Mouse (Mus musculus): ENCODE measurements around the gene Kdm4a. TPM values are rescaled to one million over a fixed set of nuclear protein-coding genes. Genes with fewer than 3 reads are reported as not detected.
A peak's percentile ranks its signal among the peaks of the same experiment; 100 is the strongest.

Kdm4a gene
- total RNA-seq (2021): 10 to 100 TPM; 34.4 to 35.7 TPM
- long read RNA-seq, experiment 1, partial matches to known transcripts: 1 of 1 reads
- long read RNA-seq, experiment 1, other reads (novel, unspliced or antisense): 0 of 1 reads
- long read RNA-seq, experiment 2, partial matches to known transcripts: 4 of 4 reads
- long read RNA-seq, experiment 2, other reads (novel, unspliced or antisense): 0 of 4 reads

DNA sequence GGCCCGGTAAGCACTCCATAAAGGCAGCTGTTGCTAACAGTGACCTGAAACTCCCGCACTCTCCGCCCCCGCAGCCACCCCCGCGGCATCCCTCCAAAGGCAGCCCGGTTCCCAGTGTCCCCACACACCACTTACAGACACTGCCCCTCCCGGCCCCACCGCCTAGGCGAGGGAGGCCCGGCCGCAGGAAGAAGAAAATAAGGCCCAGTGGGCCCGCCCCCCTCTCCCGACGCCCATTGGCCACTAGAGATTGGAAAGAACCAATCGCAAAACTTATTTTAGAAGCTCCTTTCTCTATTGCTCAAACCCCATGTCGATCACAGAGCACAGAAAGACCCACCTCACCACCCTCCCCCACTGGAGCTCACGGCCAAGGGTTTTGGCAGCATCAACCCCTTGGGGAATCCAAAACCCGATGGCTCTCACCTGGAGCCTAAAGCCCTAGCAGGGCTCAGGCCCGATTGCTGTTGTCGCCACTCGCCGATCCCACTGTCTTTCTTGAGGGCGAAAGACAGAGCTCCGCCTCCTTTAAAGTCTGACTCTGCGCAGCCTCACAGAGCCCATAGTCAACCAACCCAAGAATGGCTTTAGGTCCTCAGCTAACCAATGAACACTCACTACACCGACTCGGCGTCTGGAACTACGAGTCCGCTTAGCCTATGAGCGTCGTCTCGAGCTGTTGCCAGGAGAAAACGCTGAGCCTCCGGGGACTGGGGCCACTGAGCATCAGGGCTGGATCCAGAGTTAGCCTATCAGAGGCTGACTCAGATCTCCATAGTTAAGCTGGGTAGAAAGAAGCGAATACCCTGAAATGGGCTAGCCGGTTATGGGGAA is at the start of gene Kdm4a:
Kdm4a (minus strand) TSS at position 577 of the 834 bp plus-strand sequence.
- DNase-seq (ENCODE audit: low spot score in 2 of 2): peak; percentile 77 to 92

DNA sequence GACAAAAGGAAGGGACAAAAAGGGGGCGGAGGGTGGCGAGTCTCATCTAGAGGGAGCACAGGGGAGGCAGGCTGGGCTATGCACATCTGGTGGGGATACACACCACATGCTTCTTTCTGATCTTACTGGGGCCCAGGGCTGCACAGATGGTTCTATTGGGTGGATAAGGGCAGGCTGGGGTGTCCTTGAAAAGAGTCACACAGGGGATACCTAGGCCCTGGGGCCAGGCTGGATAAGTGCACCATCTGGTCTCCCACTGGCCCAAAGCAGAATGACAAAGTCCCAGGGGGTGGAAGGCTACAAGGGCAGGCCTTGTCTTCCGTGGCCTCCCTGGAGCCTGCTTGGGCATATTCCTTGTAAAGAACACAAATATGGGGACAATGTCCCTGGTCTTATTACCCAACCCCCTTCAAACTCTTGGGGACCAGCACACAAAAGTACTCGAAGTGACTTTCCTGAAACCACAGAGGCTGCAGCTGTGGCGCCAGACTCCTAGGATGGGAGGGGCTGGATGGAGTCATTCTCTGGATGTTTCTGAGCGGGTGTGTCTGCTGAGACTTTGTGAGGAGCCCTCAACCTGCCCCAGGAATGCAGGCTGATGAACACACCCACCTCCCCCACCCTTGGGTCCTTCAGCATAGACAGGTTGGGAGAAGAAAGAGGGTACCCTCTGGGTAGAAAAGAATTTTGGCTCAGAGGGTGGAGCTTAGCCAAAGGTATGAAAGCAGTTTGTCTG is 49.4 kb upstream of the Kdm4a start:
- DNase-seq (ENCODE audit: low spot score in 2 of 2): no peak

DNA sequence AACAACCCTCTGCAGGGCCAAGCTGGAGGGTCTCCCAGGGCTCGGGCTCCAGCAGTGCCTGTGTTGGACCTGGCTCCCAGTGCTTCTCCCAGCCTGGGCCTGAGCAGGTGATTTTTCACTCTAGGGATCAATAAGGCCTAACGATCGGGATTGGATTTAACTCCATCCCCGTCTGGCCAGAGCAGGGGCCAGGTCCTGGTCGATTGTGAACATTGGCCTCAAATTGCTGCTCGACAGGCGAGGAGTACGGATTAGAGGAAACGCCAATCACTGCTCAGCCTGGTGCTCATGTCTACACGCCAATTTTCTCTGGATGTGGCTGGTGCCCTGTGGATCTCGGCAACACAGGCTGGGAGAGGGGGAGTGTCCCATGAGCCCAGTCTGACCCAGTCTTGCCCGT is 47.6 kb upstream of the Kdm4a start:
- DNase-seq (ENCODE audit: low spot score in 2 of 2): no peak

DNA sequence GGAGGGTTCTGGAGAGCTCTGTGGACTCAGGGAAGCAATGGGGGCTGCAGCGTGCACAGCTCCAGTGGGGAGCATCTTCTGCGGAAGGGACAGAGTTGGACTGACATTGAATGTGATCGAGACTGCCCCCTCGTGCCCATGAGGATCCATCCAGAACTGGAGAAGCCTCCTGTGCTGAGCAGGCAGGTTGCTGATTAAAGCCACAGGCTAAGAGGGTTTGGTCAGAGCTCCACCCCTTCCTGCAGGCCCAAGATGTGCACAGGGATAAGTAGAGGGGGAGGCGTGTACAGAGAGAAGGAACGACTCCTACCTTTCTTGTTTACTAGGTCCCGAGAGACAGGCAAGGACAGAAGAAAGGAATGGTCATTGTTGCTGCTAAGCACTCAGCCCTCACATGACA is 41.4 kb upstream of the Kdm4a start:
- DNase-seq (ENCODE audit: low spot score in 2 of 2): no peak

DNA sequence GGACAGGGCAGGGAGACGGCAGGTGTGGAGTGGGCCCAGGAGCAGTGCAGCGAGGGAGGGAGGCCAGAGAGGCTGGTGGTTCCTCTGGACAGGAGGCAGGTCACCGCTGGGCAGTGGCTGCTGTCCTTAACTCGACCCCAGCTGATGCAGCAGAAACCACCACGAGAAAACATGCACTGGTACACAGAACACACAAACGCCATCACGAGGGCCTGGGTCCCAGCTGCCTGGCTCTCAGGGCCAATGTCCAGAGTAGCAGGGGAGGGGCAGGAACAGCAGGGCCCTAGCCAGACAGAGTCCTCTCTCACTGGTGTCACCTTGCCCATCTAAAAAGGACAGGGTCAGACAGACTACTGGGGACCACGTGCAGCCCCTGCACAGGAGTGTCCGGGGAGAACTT is 40.9 kb upstream of the Kdm4a start:
- no peak for DNase-seq (ENCODE audit: low spot score in 2 of 2)

DNA sequence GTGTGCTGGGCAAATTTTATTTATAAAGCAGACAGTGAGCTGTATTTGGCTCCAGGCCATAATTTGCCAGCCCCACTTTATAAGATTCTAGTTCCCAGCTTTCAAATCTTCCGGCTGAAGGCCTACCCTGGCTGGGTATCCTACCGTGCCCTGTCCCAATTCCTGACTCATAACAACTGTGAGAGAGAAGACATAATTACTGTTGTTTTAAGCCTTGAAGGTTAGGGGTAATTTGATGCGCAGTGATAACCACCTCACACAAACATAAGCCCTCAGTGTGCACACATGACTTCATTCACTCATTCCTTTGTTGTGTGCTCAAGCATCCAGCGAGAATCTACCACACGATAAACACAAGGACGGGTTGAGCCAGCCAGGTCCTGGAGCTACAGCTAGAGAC is 39.6 kb upstream of the Kdm4a start:
- DNase-seq (ENCODE audit: low spot score in 2 of 2): no peak

DNA sequence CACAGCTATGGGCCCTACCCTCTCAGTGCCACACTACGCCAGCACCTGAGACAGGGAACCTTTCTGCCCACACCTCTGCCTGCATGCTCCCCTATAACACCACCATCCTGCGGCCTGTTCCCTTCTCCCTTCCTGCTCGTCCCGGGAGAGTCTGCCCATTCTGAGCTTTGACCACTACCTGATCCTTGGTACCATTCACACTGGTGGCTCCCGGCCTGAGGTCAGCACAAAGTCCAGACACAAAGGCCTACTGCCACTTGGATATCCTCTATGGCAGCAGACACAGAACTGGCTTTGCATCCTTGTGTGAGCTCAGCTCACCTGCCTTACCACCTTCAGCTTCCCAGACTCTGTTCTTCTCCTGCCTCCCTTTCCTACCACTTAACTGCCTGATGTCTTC is 38.7 kb upstream of the Kdm4a start:
- no peak for DNase-seq (ENCODE audit: low spot score in 2 of 2)

DNA sequence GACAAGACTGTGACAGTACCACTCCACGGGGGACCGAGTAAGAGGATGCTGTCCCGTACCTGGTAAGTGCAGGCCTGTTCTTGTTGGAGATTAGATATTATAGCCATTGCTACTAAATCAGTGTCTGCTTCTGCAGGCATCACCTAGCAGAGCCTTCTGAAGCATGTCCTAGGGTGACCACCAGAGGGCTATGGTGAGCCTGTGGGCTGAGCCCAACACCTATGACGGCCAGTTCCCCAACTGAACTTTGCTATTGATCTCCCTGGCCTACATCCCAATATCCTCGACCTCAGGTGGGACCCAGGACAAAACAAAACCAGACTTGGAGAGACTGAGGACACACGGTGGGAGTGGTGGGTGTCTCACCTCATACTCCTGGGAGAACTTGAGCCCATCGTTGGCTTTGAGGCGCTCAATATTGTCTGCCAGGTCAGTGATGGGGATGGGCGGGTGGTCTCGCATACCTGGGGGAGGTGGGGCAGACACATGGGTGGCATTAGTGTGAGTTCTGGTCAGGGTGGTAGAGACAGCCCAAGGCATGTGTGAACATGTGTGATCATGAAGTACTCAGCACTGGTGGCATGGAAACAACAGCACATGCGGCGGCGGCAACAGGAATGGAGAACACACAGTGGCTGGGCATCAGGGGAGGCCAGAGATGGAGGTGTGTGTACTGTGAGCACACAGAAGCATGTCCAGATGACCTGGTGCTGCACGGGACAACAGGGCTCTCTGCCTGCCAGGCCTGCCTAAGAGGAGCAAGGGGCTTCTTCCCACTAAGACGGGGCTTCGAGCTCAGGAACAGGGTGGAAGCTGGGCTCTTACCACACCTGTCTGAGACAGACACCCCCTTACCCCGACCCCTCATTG is 37.1 kb upstream of the Kdm4a start:
- DNase-seq (ENCODE audit: low spot score in 2 of 2): peak; percentile 42 to 63

DNA sequence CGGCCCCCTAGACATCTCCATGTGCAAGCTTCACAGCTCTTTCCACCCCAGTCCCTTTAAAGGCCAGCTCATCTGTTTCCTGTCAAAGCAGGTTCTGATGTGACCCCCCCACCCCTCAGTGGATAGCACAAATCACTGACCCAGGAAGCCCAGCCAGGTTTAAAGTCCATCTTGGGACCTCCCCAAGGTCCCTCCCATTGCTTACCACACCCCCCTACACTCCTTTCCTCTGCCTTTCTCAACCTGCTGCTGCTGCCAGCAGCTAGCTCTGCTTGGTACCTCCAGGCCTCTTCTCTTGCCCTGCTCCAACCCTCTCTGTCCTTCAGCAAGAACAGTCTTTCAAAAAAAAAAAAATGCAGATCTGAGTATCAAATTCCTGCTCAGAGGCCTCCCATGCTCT is 35.0 kb upstream of the Kdm4a start:
- no peak for DNase-seq (ENCODE audit: low spot score in 2 of 2)

DNA sequence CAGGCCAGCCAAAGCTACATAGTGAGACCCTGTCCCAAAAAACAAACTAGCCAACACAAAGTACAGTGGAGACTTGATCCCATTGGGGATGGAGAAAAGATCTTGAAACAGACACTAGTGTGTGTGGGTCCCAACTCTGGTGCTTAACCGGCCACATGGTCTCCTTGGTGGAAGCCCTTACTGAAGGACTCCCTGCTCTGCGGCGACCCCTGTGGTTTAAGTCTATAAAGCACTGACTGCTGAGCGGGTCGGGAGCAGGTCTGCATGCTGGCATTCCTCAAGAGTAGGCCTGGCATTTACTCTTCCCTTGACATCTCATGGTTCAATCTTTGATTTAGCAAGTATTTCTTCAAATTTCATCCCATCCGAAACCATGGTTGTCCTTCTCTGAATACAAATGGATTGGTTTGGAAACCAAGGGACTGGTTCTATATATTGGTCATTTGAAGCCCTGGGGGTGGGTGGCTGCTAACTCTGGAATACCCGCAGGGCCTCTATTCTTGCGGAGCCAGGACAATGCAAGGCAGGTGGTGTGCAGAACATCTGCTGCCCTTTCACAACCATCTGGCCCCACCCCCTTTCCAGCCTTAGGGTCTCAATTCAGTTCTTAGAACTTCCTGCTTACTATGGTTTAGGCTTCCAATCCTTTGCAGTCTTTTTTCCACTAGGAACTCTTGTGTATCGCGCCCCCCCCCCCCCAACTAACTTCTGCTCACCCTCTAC is 27.2 kb upstream of the Kdm4a start:
- no peak for DNase-seq (ENCODE audit: low spot score in 2 of 2)

DNA sequence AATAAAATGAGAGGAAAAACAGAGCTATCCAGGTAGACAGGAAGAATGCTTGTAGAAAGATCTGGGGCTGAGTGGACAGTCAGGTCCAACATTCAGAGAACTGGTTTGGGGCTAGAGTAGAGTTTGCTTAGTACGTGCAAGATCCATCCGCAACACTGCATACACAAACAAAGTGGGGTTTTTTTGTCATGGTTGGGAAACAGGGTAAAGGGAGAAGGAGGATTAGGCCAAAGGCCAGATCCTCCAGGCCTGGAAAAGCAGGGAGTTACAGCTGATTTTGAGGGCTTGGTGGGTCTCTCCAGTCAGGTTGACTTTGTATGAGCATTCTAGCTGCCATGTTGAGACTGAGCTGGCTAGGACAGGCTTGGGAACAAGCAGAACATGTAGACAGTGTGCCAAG is 26.1 kb upstream of the Kdm4a start:
- DNase-seq (ENCODE audit: low spot score in 2 of 2): no peak

DNA sequence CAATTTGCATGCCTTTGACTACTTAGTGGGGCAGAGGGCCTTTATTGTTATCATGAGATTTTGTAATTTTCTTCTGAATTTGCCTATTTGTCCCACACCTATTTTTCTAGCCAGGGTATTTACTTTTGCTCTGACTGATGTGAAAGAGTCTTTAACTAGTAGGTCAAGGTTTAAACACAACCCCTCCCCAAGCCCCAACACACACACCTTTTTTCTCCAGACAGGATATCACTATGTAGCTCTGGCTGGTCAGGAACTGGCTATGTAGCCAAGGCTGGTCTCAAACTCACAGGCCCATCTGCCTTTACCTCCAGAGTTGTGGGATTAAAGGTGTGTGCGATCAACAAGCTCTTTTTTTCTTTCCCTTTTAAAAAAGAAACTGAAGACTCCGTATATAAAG is 19.2 kb upstream of the Kdm4a start:
- DNase-seq (ENCODE audit: low spot score in 2 of 2): no peak

DNA sequence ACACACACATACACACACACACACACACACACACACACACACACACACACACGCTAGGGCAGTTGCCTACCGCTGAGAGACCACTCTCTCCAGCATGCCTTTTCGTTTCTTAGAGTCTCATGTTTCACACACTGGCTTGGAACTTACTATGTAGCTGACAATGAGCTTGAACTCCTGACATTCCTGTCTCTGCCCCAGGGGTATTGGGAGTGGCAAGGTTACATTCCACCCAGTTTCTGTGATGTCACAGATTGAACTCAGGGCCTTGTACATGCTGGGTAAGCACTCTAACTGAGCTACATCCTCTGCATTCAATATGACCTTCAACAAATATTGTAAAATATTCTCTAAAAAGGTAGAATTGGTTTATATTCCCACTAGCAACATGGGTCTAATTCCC is 18.8 kb upstream of the Kdm4a start:
- no peak for DNase-seq (ENCODE audit: low spot score in 2 of 2)

DNA sequence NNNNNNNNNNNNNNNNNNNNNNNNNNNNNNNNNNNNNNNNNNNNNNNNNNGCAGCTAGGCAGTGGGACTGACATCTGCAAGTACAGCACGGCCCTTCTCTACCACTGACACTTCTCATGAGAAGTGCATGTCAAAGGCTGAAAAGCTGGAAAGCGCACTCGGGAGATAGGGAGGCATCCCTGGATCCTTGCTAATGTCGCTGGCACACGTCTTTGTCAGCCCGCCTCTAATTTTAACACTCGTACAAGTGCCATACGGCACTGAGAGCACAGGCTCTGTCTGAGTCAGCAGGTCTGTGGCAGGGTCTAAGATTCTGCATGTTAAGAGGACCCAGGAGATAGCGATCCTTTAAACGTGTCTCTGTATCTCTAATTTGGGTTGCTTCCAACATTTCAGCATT is 16.3 kb upstream of the Kdm4a start:
- no peak for DNase-seq (ENCODE audit: low spot score in 2 of 2)

DNA sequence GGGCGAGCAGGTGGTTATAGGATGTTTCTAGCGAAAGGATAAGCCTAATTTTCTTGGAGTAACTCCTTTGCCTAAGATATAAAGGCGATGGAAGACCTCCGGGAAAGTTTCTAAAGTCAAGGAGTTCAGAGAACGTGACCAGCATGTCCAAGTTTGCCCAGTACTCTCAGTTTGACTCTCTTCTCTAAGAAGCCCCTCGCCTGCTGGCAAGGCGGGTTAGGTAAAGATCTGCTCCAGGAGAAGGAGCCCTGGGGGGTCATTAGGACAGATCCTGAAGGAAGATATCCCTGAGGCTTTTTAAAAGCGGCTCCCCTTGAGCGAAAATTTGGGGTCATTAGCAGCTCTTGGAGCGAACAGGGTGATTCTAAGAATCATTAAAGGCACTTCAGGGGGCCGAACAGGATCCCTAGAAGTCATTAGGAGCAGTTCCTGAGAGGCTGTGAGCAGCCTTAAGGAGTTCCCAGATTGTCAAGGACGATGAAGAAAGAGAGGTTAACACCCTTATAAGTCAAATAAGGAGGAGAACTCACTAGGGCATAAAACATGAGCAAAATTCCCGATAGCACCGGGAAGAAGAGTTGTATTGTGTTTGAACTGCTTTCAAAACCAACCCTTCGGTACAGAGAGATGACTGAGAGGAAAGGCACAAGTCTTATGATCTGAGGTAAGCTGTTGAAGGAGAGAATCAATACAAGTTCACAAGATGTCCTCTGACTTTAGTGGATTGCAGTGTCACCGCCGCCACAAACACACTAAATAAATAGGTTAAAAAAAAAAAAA is 648 bp upstream of the Kdm4a start:
- DNase-seq (ENCODE audit: low spot score in 2 of 2): no peak

DNA sequence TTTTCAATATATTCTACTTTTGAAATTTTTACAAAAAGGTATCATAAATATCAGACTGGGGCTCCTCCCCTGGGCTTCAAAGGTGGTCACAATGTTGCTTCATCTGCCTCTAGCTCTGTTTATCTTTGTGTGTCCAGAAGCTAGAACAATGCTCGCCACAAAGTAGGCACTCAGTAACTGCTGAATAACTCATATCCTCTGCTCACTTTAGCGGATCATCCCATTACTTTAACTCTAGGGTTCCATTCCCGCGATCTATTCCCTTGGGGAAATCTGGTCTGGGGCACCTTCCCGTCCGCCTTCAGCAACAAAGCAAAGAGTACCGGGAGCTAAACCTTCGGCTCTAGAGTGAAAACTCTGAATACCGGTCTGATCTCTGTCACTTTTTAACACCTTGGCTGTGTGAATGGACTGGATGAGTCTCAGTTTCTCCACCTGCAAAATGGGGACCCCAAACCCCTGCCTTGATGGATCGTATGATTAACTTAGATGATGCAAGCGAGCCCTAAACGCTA is 834 bp downstream of the Kdm4a start:
- no peak for DNase-seq (ENCODE audit: low spot score in 2 of 2)

DNA sequence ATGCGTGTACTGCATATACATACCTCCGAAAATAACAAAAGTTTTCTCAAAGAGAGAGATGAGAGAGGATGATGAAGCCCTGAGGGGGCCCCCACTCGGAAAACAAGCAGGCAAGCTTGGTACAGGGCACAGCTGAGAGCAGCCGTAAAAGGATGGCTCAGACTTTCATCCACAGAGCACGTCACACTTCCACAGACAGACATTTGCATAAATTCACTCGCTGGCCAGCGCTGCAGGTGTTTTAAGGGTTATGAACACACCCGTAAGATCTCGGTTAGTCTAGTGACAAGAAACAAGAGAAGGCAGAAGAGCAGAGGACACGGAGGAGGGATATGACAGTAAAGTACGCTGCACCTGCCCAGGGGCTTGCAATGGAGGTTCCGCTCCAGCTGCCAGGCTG is 7.4 kb downstream of the Kdm4a start:
- no peak for DNase-seq (ENCODE audit: low spot score in 2 of 2)

DNA sequence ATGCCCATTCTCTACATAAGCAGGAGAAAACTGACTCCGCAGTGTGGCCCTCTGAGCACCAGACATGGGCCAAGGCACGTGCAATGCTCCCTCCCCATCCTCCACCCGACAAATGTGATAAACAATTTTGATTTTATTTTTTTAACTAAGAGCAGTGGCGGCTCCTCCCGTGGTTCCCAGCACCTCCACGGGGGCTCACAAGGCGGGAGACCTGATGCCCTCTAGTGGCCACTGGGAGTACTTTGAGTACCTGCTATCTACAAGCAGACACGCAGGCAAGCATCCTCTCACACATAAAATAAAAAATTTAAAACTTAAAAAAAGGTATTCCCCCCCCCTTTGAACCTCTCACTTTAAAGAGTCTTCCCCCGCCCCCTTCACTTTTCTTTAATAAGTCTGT is 8.8 kb downstream of the Kdm4a start:
- DNase-seq (ENCODE audit: low spot score in 2 of 2): no peak

DNA sequence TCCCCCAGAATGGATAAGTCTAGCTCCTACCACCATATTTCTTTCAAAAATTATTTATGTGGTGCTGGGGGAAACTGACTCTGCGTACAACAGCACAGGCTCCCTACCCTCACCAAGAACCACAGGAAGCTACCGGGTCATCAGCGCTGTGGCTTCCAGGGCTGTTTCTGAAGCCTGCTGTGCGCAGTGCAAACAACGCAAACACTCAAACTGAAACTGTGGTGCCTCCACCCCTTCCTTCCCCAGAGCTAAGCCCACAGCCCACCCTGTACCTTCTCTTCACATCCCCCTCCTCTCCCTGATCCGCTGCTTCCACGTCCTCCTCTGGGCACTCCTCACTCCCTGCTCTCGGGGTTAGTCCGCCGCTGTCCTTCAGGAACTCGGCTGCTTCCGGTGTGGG is 17.7 kb downstream of the Kdm4a start:
- no peak for DNase-seq (ENCODE audit: low spot score in 2 of 2)

DNA sequence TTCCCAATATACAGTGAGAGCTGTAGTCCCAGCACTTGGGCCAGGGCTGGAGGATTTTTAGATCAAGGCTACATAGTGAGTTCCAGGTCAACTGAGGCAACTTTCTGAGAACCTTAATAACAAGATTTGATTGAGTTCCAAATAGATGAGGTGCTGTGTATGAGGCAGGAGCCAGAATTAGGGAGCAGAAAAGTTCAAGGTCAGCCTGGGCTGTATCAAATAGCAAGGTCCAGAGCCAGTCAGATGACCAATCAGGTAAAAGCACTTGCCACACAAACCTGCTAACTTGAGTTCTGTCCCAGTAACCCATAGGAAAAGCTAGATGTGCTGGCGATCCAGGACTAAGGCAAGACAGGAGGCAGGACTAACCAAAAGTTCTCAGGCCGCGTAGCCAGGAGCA is 22.2 kb downstream of the Kdm4a start:
- DNase-seq (ENCODE audit: low spot score in 2 of 2): no peak

Measured in gastrocnemius, postnatal 4 days (tissue).